Mouse (Mus musculus) liver, embryonic 11.5 days (tissue): ENCODE data around the gene BC052040. TPM values are rescaled to one million over a fixed set of nuclear protein-coding genes. Genes with fewer than 3 reads are reported as not detected.

Source experiments
- ATAC-seq: fragments of 200-750 bp; cut with Nextera tagmentation; replicated peaks from 2 replicates; pipeline ENCODE4 v1.8.0; 2017; ENCODE audit warnings: moderate number of reproducible peaks, mild to moderate bottlenecking, moderate TSS enrichment, moderate library complexity; ENCODE audit not compliant: low FRiP score
- DNase-seq: peaks from one replicate; pipeline ENCODE4 v3.0.0-alpha.2; 2017; ENCODE audit warnings: low spot score
- H3K27ac ChIP-seq: fragments of 300-500 bp; sonication (generic); 2 replicates; pipeline ENCODE4 v1.5.1; 2014; ENCODE audit warnings: mild to moderate bottlenecking, low read depth, low read length, control low read depth
- H3K27me3 ChIP-seq: fragments of 300-500 bp; sonication (generic); replicated peaks from 2 replicates; pipeline ENCODE4 v1.6.1; 2014; ENCODE audit warnings: low read length, mixed read lengths; ENCODE audit not compliant: control insufficient read depth, insufficient read depth
- H3K36me3 ChIP-seq: fragments of 300-500 bp; sonication (generic); 2 replicates; pipeline ENCODE4 v1.6.1; 2014; ENCODE audit warnings: mild to moderate bottlenecking, low read length, moderate library complexity, mixed read lengths; ENCODE audit not compliant: control insufficient read depth, insufficient read depth
- H3K4me1 ChIP-seq: fragments of 300-500 bp; sonication (generic); replicated peaks from 2 replicates; pipeline ENCODE4 v1.6.1; 2014; ENCODE audit warnings: low read length, mixed read lengths; ENCODE audit not compliant: control insufficient read depth, insufficient read depth
- H3K4me2 ChIP-seq: fragments of 300-500 bp; sonication (generic); 2 replicates; pipeline ENCODE4 v1.6.1; 2014; ENCODE audit warnings: mild to moderate bottlenecking, control low read depth, moderate library complexity
- H3K4me3 ChIP-seq: fragments of 300-500 bp; sonication (generic); 2 replicates; pipeline ENCODE4 v1.5.1; 2014; ENCODE audit warnings: low read depth, low read length, control low read depth
- H3K9ac ChIP-seq: fragments of 300-500 bp; sonication (generic); 2 replicates; pipeline ENCODE4 v1.6.1; 2014; ENCODE audit warnings: low read depth, low read length, control low read depth
- H3K9me3 ChIP-seq: fragments of 300-500 bp; sonication (generic); 2 replicates; pipeline ENCODE4 v1.6.1; 2016; ENCODE audit warnings: low read length, inconsistent platforms, mixed read lengths; ENCODE audit not compliant: control insufficient read depth
- WGBS: fragments of 180-500 bp; shearing (Covaris S2); extraction: QIAGEN DNeasy Blood & Tissue Kit; methylation state at CpG from one replicate; pipeline ENCODE4 v1.1.7; 2014; 5-methylcytosine and 5-hydroxymethylcytosine counted together
- microRNA counts: library from miRNA; unstranded; fragments of <30 nt; microRNA quantifications from one replicate; lab custom pipeline; 2015
- microRNA-seq: library from miRNA; unstranded; fragments of <30 nt; microRNA quantifications from one replicate; pipeline ENCODE4, GENCODE M21; 2017; ENCODE audit warnings: borderline number of aligned reads
- polyA plus RNA-seq: library from polyadenylated mRNA; unstranded; fragments of >200 nt; fragmentation: Nextera tagmentation; extraction: Ambion mirVana; gene quantifications from 2 replicates; pipeline ENCODE4 v1.2.1, GENCODE M21; 2014

The BC052040 gene
- polyA plus RNA-seq, 1 experiment from 2014 or later, result 13.9 TPM

DNA sequence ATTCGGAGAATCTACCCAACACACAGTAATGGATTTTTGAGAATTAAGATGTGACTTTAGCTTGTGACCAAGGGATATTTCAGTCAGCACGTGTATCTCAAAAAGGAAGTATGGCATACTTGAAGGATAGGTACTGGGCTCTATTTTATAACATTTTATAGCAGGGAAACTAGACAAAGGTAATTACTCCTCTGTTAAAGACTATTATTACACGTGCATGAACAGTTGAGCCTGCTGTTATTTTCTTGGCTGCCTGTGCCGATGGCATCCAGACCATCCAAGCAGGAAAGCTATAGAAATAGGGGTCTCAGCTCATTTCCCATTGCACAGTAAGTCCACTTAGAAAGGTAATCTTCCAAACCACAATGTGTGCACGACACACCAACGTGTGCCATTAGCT lies 232.2 kb downstream of the BC052040 start:
- no peak overlapping the region for H3K9ac ChIP-seq
- H3K36me3 ChIP-seq, result no peaks in the 10 kb centered on the region
- ATAC-seq, result no peak
- 65% methylated on average over 6 of the region's 6 CpGs for WGBS
- DNase-seq, result no peak
- no peak overlapping the region for H3K4me2 ChIP-seq
- H3K27me3 ChIP-seq, result no peaks in the 10 kb centered on the region
- H3K4me3 ChIP-seq, result no peak overlapping the region
- no peak overlapping the region for H3K27ac ChIP-seq
- peaks cover 2% of the 10 kb centered on the region; the same call in 1 of the 2 replicates for H3K9me3 ChIP-seq
- H3K4me1 ChIP-seq, result no peaks in the 10 kb centered on the region

DNA sequence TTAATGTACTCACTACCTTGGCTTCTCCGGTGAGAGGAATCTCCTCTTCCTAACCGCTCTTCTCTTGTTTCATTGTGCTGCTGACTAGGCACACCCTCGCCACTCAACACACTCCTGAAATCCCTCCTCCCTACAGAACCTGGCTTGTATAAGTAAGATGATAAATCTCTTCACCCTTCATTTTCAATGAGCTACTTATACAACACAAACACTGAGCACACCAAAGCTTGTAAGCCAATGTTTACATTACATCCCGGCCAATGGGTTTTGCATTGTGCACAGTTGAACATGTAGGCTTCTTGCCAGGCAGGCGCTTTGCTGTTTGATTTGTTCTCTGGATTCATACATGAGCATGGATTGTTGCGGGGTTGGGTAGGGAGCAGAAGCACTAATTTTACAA lies 236.4 kb downstream of the BC052040 start:
- ATAC-seq (no peak), DNase-seq (no peak)
- WGBS, result 81% methylated on average over 6 of the region's 6 CpGs
- no peak overlapping the region for H3K4me2 ChIP-seq
- no peak overlapping the region for H3K4me3 ChIP-seq
- H3K4me1 ChIP-seq, result no peaks in the 10 kb centered on the region
- no peak overlapping the region for H3K27ac ChIP-seq
- no peak overlapping the region for H3K9ac ChIP-seq
- H3K27me3 ChIP-seq, result no peaks in the 10 kb centered on the region
- H3K36me3 ChIP-seq, result no peaks in the 10 kb centered on the region
- peaks cover 2% of the 10 kb centered on the region; the same call in 1 of the 2 replicates for H3K9me3 ChIP-seq

DNA sequence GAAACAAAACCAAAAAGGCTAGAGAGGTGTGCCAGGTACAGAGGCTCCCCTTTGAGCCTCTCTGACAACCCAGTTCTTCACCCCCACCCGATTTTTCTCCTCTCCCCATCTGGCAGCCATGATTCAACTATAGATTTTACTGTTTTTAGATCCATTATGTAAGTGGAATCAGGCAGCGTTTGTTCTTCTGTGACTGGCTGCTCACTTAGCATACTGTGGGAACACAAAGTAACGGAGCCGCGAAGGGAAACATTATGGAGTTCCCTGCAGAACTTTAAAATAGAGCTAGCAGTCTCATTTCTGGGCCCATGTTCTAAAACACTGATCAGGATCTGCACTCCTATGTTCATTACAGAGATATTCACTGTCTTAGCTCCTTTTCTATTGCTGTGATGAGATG lies 240.8 kb downstream of the BC052040 start:
- H3K4me1 ChIP-seq, result no peaks in the 10 kb centered on the region
- no peak overlapping the region for H3K4me2 ChIP-seq
- ATAC-seq, result no peak
- H3K9ac ChIP-seq, result no peak overlapping the region
- H3K36me3 ChIP-seq, result no peaks in the 10 kb centered on the region
- H3K4me3 ChIP-seq, result no peak overlapping the region
- no peak for DNase-seq
- H3K9me3 ChIP-seq, result no peaks in the 10 kb centered on the region
- 86% methylated on average over 5 of the region's 5 CpGs for WGBS
- no peaks in the 10 kb centered on the region for H3K27me3 ChIP-seq
- no peak overlapping the region for H3K27ac ChIP-seq

MicroRNAs within 50 kb of the gene (microRNA counts, 519-probe panel; counts per million panel counts)
- microRNA mmu-miR-1951 (lab: Ali Mortazavi, UCI), result 4,663 counts per million, percentile 33 among the panel's probes with 10 or more counts

Small RNA genes within 50 kb of the gene (microRNA-seq; reads per million reads assigned to microRNA genes)
- not detected for gene Mir1951
